Mouse (Mus musculus) heart, embryonic 13.5 days (tissue): ENCODE results near the gene Rnf215. TPM values are rescaled to one million over a fixed set of nuclear protein-coding genes. Genes with fewer than 3 reads are reported as not detected.
"Not testable (repeated sequence)": the region's sequence is repeated elsewhere in the genome, so short reads cannot be mapped to it uniquely, and the experiment has no call there.

Source experiments
- ATAC-seq: fragments of 200-750 bp; cut with Nextera tagmentation; 2 replicates; pipeline ENCODE4 v1.8.0; 2017; ENCODE audit warnings: moderate TSS enrichment; ENCODE audit not compliant: insufficient number of reproducible peaks, low FRiP score, low TSS enrichment; ENCODE audit errors: extremely low read depth
- H3K27ac ChIP-seq: fragments of 300-500 bp; sonication (generic); replicated peaks from 2 replicates; pipeline ENCODE4 v1.5.1; 2015; ENCODE audit warnings: moderate library complexity, mild to moderate bottlenecking, inconsistent platforms
- H3K27me3 ChIP-seq: fragments of 300-500 bp; sonication (generic); replicated peaks from 2 replicates; pipeline ENCODE4 v1.6.1; 2015; ENCODE audit warnings: mild to moderate bottlenecking, inconsistent platforms
- H3K36me3 ChIP-seq: fragments of 300-500 bp; sonication (generic); 2 replicates; pipeline ENCODE4 v1.6.1; 2015; ENCODE audit warnings: mild to moderate bottlenecking, inconsistent platforms
- H3K4me1 ChIP-seq: fragments of 300-500 bp; sonication (generic); 2 replicates; pipeline ENCODE4 v1.6.1; 2015; ENCODE audit warnings: inconsistent platforms
- H3K4me2 ChIP-seq: fragments of 300-500 bp; sonication (generic); 2 replicates; pipeline ENCODE4 v1.6.1; 2015; ENCODE audit warnings: inconsistent platforms, mild to moderate bottlenecking, moderate library complexity
- H3K4me3 ChIP-seq: fragments of 300-500 bp; sonication (generic); 2 replicates; pipeline ENCODE4 v1.5.1; 2015; ENCODE audit warnings: moderate library complexity, mild to moderate bottlenecking, inconsistent platforms
- H3K9ac ChIP-seq: fragments of 300-500 bp; sonication (generic); 2 replicates; pipeline ENCODE4 v1.6.1; 2015; ENCODE audit warnings: inconsistent platforms, mild to moderate bottlenecking, moderate library complexity
- H3K9me3 ChIP-seq: fragments of 300-500 bp; sonication (generic); 2 replicates; pipeline ENCODE4 v1.6.1; 2016; ENCODE audit warnings: inconsistent platforms
- WGBS: fragments of 180-500 bp; shearing (Covaris S2); methylation state at CpG from one replicate; pipeline ENCODE4 v1.1.7; 2015; ENCODE audit warnings: mixed read lengths; 5-methylcytosine and 5-hydroxymethylcytosine counted together
- polyA plus RNA-seq: library from polyadenylated mRNA; unstranded; fragments of >200 nt; fragmentation: Nextera tagmentation; extraction: Ambion mirVana; gene quantifications from 2 replicates; pipeline ENCODE4 v1.2.1, GENCODE M21; 2015

The Rnf215 gene
- polyA plus RNA-seq, 1 experiment from 2014 or later: 17.2 TPM

DNA sequence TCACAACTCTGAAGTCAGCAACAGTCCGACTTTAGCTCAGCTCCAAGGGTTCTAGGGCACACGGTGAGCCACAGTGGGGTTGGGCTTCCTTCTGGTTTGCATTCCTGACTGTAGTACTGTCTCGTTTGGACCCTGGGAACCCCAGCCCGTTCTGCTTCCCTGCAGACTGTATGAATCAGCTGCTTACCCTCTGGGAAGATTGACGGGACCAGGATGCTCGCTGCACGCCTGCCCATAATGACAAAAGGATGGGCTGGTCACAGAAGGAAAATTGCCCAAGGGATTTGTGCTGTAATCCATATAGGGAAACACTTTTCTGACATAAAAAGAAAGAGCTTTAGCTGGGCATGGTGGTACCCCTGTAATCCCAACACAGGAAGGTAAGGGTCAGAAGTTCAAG is 36.2 kb upstream of the Rnf215 start:
- no peaks in the 10 kb centered on the region for H3K9me3 ChIP-seq
- no peak overlapping the region for H3K4me3 ChIP-seq
- H3K27me3 ChIP-seq: peaks cover 3% of the 10 kb centered on the region; the same call in 1 of the 2 replicates
- H3K4me1 ChIP-seq: peaks cover 26% of the 10 kb centered on the region
- 75% methylated on average over 7 of the region's 7 CpGs for WGBS
- no peak overlapping the region for H3K4me2 ChIP-seq
- ATAC-seq: no peak
- no peaks in the 10 kb centered on the region for H3K36me3 ChIP-seq
- no peak overlapping the region for H3K27ac ChIP-seq
- no peak overlapping the region for H3K9ac ChIP-seq

DNA sequence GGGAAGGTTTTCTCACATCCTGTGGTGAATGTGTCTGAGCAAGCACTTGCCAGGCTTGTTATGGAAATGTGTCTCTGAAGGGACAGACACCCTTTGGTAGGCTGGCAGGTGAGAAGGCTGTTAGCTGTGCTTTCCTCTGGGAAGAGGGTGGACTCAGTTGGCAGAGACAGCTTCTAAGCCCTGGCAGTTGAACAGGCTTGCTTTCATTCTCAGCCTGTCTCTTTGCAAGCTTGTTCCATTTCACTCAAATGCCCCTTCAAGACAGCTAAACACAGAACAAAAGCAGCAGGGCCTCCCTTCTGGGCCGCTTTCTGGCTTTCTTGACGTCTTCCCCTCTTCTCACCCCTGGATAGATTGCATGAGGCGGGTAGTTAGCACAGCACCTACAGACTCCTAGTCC is 35.6 kb upstream of the Rnf215 start:
- WGBS: 54% methylated on average over 3 of the region's 3 CpGs
- H3K9ac ChIP-seq: no peak overlapping the region
- peaks cover 20% of the 10 kb centered on the region for H3K4me1 ChIP-seq
- H3K36me3 ChIP-seq: no peaks in the 10 kb centered on the region
- H3K27me3 ChIP-seq: peaks cover 3% of the 10 kb centered on the region; the same call in 1 of the 2 replicates
- no peak overlapping the region for H3K27ac ChIP-seq
- ATAC-seq: no peak
- H3K4me3 ChIP-seq: no peak overlapping the region
- H3K9me3 ChIP-seq: no peaks in the 10 kb centered on the region
- no peak overlapping the region for H3K4me2 ChIP-seq

DNA sequence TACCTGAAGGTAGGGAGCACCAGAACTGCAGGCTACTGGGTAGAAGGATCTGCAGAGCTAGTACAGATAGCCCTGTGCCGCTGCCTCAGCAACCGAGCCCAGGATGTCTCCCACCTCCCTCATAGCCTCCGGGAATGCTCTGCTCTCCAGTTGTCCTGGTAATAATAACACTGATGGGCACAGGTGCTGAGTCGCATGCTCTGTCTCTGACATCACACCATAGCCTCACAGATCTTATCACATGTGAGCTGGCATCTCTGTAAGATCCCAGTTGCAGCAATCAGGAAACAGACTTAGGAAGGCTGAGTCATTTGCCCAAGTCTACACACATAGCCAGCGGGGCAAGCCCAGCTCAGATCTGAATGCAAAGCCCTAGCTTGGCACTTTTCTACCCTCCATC is 33.2 kb upstream of the Rnf215 start:
- H3K4me1 ChIP-seq: peaks cover 7% of the 10 kb centered on the region
- no peak overlapping the region for H3K4me2 ChIP-seq
- H3K27ac ChIP-seq: no peak overlapping the region
- H3K36me3 ChIP-seq: no peaks in the 10 kb centered on the region
- H3K9ac ChIP-seq: no peak overlapping the region
- peaks cover 3% of the 10 kb centered on the region; the same call in 1 of the 2 replicates for H3K27me3 ChIP-seq
- no peak overlapping the region for H3K4me3 ChIP-seq
- WGBS: 66% methylated on average over 5 of the region's 5 CpGs
- ATAC-seq: no peak
- H3K9me3 ChIP-seq: no peaks in the 10 kb centered on the region

DNA sequence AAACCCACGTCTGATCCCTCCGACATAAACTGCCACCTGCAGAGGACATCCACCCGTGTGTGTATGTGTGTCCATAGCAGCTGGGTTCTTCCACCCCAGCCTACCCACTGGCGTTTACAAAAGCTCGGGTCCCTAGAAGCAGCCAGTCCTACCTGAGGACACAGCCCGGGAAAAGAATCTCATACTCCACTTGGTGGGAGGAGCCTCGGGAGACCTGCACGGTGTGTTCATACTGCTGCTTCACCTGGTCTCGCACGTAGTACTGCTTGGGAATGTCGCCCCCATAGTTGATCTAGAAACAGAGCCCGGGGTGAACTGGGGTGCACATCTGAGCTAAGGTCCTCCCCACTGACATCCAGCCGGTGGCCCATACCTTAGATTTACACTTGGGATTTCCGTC is 31.5 kb upstream of the Rnf215 start:
- ATAC-seq: no peak
- Histone ChIP-seq H3K27me3 (peaks cover 3% of the 10 kb centered on the region; the same call in 1 of the 2 replicates), H3K36me3 (no peaks in the 10 kb centered on the region), H3K4me3 (no peak overlapping the region), H3K4me2 (no peak overlapping the region), H3K4me1 (no peaks in the 10 kb centered on the region), H3K9ac (no peak overlapping the region), H3K9me3 (no peaks in the 10 kb centered on the region), H3K27ac (no peak overlapping the region)
- 68% methylated on average over 14 of the region's 14 CpGs for WGBS

DNA sequence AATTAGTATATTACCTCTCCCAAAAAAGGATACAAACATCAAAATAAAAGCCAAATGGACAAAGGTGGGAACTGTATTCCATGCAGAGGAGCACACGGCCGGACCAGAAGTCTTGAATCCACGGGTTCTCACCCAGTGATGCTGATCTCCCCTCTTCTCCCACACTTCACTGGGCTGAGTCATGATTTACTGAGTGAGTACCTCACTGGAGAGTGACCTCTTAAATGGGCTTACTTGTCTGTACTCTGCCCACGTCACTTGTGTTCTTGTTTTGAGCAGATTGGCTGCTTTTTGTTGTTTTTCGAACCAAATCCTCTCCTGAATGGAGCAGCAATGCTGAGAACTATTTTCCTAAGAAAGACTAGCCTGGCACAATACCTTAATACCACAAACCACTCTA is 30.0 kb upstream of the Rnf215 start:
- Histone ChIP-seq H3K27ac (no peak overlapping the region), H3K4me2 (no peak overlapping the region), H3K4me3 (no peak overlapping the region), H3K27me3 (peaks cover 3% of the 10 kb centered on the region; the same call in 1 of the 2 replicates), H3K4me1 (no peaks in the 10 kb centered on the region), H3K9me3 (no peaks in the 10 kb centered on the region), H3K9ac (no peak overlapping the region), H3K36me3 (no peaks in the 10 kb centered on the region)
- no peak for ATAC-seq
- WGBS: 74% methylated on average over 5 of the region's 5 CpGs

DNA sequence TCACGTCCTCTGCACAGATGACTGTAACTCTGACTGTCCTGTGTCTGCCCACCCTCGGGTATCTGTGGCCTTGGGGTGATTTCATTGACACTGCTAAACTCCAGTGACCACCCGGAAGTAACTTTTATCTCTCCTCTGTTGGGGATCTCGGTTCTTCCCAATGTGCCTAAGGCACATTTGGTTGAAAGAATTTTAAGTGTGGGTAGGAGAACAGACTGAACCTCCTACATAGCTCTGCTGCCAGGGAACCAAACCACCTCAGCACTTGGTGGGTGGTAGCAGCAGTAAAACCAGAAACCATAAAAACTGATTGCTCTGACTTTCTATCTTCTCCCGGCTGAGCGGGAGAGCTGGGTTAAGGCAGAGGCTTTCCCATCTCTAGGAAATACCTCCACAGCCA is 29.6 kb upstream of the Rnf215 start:
- no peak overlapping the region for H3K4me2 ChIP-seq
- 66% methylated on average over 6 of the region's 6 CpGs for WGBS
- H3K9ac ChIP-seq: no peak overlapping the region
- no peaks in the 10 kb centered on the region for H3K9me3 ChIP-seq
- no peak for ATAC-seq
- H3K4me3 ChIP-seq: no peak overlapping the region
- H3K36me3 ChIP-seq: no peaks in the 10 kb centered on the region
- H3K27ac ChIP-seq: no peak overlapping the region
- peaks cover 3% of the 10 kb centered on the region; the same call in 1 of the 2 replicates for H3K27me3 ChIP-seq
- no peaks in the 10 kb centered on the region for H3K4me1 ChIP-seq

DNA sequence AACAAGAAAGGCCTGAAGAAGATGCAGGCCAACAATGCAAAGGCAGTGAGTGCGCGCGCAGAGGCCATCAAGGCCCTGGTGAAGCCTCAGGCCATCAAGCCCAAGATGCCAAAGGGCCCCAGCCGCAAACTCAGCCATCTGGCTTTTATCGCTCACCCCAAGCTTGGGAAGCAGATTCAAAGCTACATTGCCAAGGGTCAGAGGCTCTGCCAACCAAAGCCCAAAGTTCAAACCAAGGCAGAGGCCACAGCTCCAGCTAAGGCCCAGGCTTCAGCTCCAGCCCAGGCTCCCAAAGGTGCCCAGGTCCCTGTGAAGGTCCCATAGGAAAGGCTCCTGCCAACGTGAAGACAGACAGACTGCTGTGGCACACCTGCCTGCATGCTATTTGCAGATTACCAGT is 27.1 kb upstream of the Rnf215 start:
- WGBS: 90% methylated on average over 6 of the region's 6 CpGs
- H3K36me3 ChIP-seq, H3K27ac ChIP-seq, H3K4me1 ChIP-seq, H3K4me2 ChIP-seq, ATAC-seq, H3K27me3 ChIP-seq, H3K4me3 ChIP-seq, H3K9me3 ChIP-seq, H3K9ac ChIP-seq: not testable (repeated sequence)

DNA sequence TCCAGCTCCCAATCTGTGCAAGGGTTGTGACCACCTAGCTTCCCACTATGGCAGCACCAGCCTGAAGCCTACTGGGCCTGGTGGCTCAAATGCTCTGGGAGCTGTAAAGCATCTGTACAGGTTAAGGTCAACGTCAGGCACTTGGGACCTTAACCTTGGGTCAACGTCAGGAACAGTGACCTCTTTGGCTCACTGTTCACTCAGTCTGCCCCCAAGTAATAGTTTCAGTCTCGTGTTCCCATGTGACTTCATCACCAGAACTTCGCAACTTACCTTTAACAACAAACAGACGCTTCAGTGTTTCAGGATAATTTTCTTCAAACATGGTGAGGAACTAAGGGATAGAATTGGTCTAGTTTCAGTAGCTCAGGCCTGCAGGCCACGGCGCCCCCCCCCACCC is 26.3 kb upstream of the Rnf215 start:
- no peak for ATAC-seq
- H3K9me3 ChIP-seq: no peaks in the 10 kb centered on the region
- H3K27ac ChIP-seq: no peak overlapping the region
- H3K36me3 ChIP-seq: no peaks in the 10 kb centered on the region
- H3K9ac ChIP-seq: no peak overlapping the region
- WGBS: 73% methylated on average over 7 of the region's 7 CpGs
- H3K27me3 ChIP-seq: no peaks in the 10 kb centered on the region
- H3K4me3 ChIP-seq: no peak overlapping the region
- H3K4me2 ChIP-seq: no peak overlapping the region
- no peaks in the 10 kb centered on the region for H3K4me1 ChIP-seq

DNA sequence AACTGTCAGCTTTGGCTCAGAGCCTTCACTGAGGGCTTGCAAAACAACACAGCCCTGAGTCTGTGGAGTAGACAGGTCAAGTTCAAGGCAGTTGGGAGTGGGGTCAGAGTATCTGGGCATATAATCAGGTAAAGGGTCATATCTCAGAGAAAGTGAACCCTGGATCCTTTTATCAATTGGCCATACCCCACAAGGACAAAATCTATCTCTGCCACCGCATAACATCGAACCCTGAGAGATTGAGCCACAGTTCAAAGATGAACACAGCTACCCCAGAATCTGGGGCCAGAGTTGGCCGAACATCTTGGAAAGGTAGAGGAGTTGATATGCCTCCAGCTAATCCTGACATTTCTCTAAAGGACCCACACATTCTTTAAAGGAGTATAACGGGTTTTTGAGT is 23.0 kb upstream of the Rnf215 start:
- Histone ChIP-seq H3K9me3 (no peaks in the 10 kb centered on the region), H3K36me3 (no peaks in the 10 kb centered on the region), H3K4me2 (no peak overlapping the region), H3K4me1 (peaks cover 7% of the 10 kb centered on the region), H3K27me3 (peaks cover 18% of the 10 kb centered on the region), H3K27ac (no peak overlapping the region), H3K9ac (no peak overlapping the region), H3K4me3 (no peak overlapping the region)
- no peak for ATAC-seq
- WGBS: 75% methylated on average over 4 of the region's 4 CpGs

DNA sequence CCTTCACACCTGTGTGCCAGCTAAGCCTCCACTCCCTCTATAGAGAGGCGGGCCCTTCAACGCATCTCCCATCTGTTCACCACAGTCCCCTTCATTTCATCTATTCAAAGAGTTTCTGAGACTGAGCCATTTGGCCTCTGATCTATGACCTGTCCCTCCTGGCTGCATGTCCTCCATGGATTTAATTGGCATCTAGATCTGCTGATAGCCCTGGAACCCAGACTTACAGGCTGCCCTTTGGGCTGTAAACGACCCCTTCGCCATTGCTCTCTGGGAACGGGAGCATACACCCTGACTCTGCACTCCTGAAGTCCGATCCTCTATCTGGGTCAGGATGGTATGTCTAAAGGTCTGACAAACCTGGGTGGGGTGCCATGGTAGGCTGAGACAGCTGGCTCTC is 22.1 kb upstream of the Rnf215 start:
- no peak overlapping the region for H3K9ac ChIP-seq
- peaks cover 26% of the 10 kb centered on the region for H3K27me3 ChIP-seq
- WGBS: 83% methylated on average over 6 of the region's 6 CpGs
- H3K4me1 ChIP-seq: peaks cover 16% of the 10 kb centered on the region
- no peak overlapping the region for H3K27ac ChIP-seq
- ATAC-seq: no peak
- no peaks in the 10 kb centered on the region for H3K9me3 ChIP-seq
- no peaks in the 10 kb centered on the region for H3K36me3 ChIP-seq
- no peak overlapping the region for H3K4me2 ChIP-seq
- no peak overlapping the region for H3K4me3 ChIP-seq

DNA sequence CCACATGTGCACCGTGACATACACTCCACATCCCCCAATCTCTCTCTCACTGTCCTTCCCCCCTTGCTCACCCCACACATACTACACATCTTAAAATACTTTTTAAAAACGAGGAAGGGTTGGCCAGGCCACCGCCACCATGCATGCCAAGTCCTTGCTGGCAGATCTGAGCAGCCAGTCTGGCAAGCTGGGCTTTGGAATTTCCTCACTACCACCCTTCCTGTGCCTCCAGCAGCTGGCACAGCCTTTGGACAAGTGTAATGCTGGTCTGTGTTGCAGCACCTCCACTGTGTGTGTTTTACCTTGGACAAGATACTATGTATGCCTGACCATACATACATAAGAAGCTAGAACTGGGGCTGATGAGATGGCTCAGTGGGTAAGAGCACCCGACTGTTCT is 21.5 kb upstream of the Rnf215 start:
- Histone ChIP-seq H3K27me3 (peaks cover 32% of the 10 kb centered on the region), H3K36me3 (no peaks in the 10 kb centered on the region), H3K4me2 (no peak overlapping the region), H3K4me3 (no peak overlapping the region), H3K27ac (no peak overlapping the region), H3K9ac (no peak overlapping the region), H3K4me1 (peaks cover 22% of the 10 kb centered on the region), H3K9me3 (no peaks in the 10 kb centered on the region)
- 72% methylated on average over 4 of the region's 4 CpGs for WGBS
- no peak for ATAC-seq

DNA sequence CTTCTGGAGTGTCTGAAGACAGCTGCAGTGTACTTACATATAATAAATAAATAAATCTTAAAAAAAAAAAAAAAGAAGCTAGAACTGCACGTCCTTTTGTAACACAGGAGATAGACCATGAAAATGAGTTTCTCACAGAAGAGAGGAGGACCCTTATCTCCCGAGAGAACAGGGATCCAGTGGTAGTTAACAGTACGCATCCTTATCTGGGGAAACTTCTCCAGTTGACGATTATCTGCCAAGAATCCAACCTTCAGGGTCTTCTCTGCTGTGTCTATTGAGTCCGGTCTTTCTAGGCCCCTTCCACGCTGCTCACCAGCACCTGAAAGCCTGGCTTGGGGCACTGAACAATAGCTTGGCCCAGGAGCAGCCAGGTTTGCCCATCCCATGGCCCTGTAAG is 21.0 kb upstream of the Rnf215 start:
- Histone ChIP-seq H3K27me3 (peaks cover 37% of the 10 kb centered on the region), H3K4me1 (peaks cover 27% of the 10 kb centered on the region), H3K27ac (no peak overlapping the region), H3K4me2 (no peak overlapping the region), H3K36me3 (no peaks in the 10 kb centered on the region), H3K9me3 (no peaks in the 10 kb centered on the region), H3K4me3 (no peak overlapping the region), H3K9ac (no peak overlapping the region)
- 59% methylated on average over 6 of the region's 6 CpGs for WGBS
- no peak for ATAC-seq
